Mouse (Mus musculus): ENCODE measurements around the gene Unc5a.

Unc5a gene

GRCm38 (mm10) chr13:55002090-55002489, 52.9 kb downstream of the Unc5a start:
- DNase-seq (ENCODE audit: low read depth, low spot score) = no peak

GRCm38 (mm10) chr13:55004646-55005045, 55.4 kb downstream of the Unc5a start:
- no peak for DNase-seq (ENCODE audit: low read depth, low spot score)

- DNase-seq (ENCODE audit: low read depth, low spot score) = no peak
Observed at GRCm38 (mm10) chr13:55005691-55006414, 56.6 kb downstream of the Unc5a start.

- DNase-seq (ENCODE audit: low read depth, low spot score) = no peak
Observed at GRCm38 (mm10) chr13:55006415-55006742, 57.2 kb downstream of the Unc5a start.

GRCm38 (mm10) chr13:55008589-55008988, 59.4 kb downstream of the Unc5a start:
- DNase-seq (ENCODE audit: low read depth, low spot score) = no peak

- no peak for DNase-seq (ENCODE audit: low read depth, low spot score)
Observed at GRCm38 (mm10) chr13:55011103-55011502, 61.9 kb downstream of the Unc5a start.

GRCm38 (mm10) chr13:55011981-55012478, 62.8 kb downstream of the Unc5a start:
- DNase-seq (ENCODE audit: low read depth, low spot score) = no peak

- no peak for DNase-seq (ENCODE audit: low read depth, low spot score)
Observed at GRCm38 (mm10) chr13:55013702-55014344, 64.6 kb downstream of the Unc5a start.

GRCm38 (mm10) chr13:55014451-55014850, 65.2 kb downstream of the Unc5a start:
- no peak for DNase-seq (ENCODE audit: low read depth, low spot score)

GRCm38 (mm10) chr13:55017154-55017897, 68.1 kb downstream of the Unc5a start:
- no peak for DNase-seq (ENCODE audit: low read depth, low spot score)

- no peak for DNase-seq (ENCODE audit: low read depth, low spot score)
Observed at GRCm38 (mm10) chr13:55017898-55018599, 68.8 kb downstream of the Unc5a start.

GRCm38 (mm10) chr13:55018700-55019099, 69.5 kb downstream of the Unc5a start:
- DNase-seq (ENCODE audit: low read depth, low spot score) = no peak

- DNase-seq (ENCODE audit: low read depth, low spot score) = no peak
Observed at GRCm38 (mm10) chr13:55019181-55019580, 70.0 kb downstream of the Unc5a start.

GRCm38 (mm10) chr13:55020051-55020450, 70.8 kb downstream of the Unc5a start:
- DNase-seq (ENCODE audit: low read depth, low spot score) = no peak

- peak; percentile 35 for DNase-seq (ENCODE audit: low read depth, low spot score)
Observed at GRCm38 (mm10) chr13:55021194-55021779, 72.1 kb downstream of the Unc5a start, which contains the start of gene Hk3. TSS of gene Hk3 (minus strand) at chr13:55021385.

- DNase-seq (ENCODE audit: low read depth, low spot score) = no peak
Observed at GRCm38 (mm10) chr13:55022256-55022655, 73.0 kb downstream of the Unc5a start.

- DNase-seq (ENCODE audit: low read depth, low spot score) = peak; percentile 34
Observed at GRCm38 (mm10) chr13:55022715-55023114, 73.5 kb downstream of the Unc5a start.

GRCm38 (mm10) chr13:55024215-55024614, 75.0 kb downstream of the Unc5a start:
- no peak for DNase-seq (ENCODE audit: low read depth, low spot score)

GRCm38 (mm10) chr13:55040016-55040415, 90.8 kb downstream of the Unc5a start:
- DNase-seq (ENCODE audit: low read depth, low spot score) = no peak

GRCm38 (mm10) chr13:55047706-55048105, 98.5 kb downstream of the Unc5a start:
- no peak for DNase-seq (ENCODE audit: low read depth, low spot score)
